7 mouse cellular contexts compared by ENCODE assay signal in genomic region chr5:140197705-140198104, GRCm38 (mm10).
DNase-seq lines count a peak whose midpoint lies in the region; ATAC-seq lines count a peak whose summit lies in the region.

No protein-coding gene starts in this region.

- DNase-seq in ES-CJ7 (ENCODE audit: low read depth, low spot score): peak; percentile 72
- peak; percentile 66 for DNase-seq in adrenal gland, adult 8-10 months
- DNase-seq in embryo, embryonic 9.5 days (ENCODE audit: extremely low spot score): peak; percentile 75
- DNase-seq in heart, postnatal 4 days: peak; percentile 89
- peak; percentile 77 to 80 for DNase-seq in layer of hippocampus, postnatal 14 days (ENCODE audit: low spot score in 2 of 2)
- DNase-seq in spleen, postnatal 10 days (ENCODE audit: low spot score in 2 of 2): peak; percentile 69 to 84

- ATAC-seq in megakaryocyte-erythroid progenitor cell, adult 5-6 weeks (replicated peaks; ENCODE audit: low FRiP score, low TSS enrichment, poor library complexity, severe bottlenecking): peak; percentile 68

Comparison
In these comparisons a context has a peak if more than half of its experiments do, and no peak if none do; other contexts are left out.
1. Peak in every context shown above with its lines: DNase-seq and ATAC-seq.